Mouse (Mus musculus): ENCODE results near the gene Myh2. TPM values are rescaled to one million over a fixed set of nuclear protein-coding genes. Genes with fewer than 3 reads are reported as not detected.

Myh2 gene
- polyA plus RNA-seq, 1 experiment from 2014 or later = 0.05 TPM

GRCm38 (mm10) chr11:67163701-67164100 lies 7.1 kb upstream of the Myh2 start:
- H3K4me1 ChIP-seq = no peaks in the 10 kb centered on the region
- no peak overlapping the region for H3K9ac ChIP-seq
- ATAC-seq (ENCODE audit: low FRiP score) = no peak
- no peaks in the 10 kb centered on the region for H3K36me3 ChIP-seq (replicated peaks)
- no peak overlapping the region for H3K4me3 ChIP-seq (replicated peaks)
- no peaks in the 10 kb centered on the region for H3K9me3 ChIP-seq
- no peaks in the 10 kb centered on the region for H3K27me3 ChIP-seq
- H3K27ac ChIP-seq = no peak overlapping the region
- H3K4me2 ChIP-seq = no peak overlapping the region
- WGBS = 86% methylated on average over 4 of the region's 4 CpGs

DNA sequence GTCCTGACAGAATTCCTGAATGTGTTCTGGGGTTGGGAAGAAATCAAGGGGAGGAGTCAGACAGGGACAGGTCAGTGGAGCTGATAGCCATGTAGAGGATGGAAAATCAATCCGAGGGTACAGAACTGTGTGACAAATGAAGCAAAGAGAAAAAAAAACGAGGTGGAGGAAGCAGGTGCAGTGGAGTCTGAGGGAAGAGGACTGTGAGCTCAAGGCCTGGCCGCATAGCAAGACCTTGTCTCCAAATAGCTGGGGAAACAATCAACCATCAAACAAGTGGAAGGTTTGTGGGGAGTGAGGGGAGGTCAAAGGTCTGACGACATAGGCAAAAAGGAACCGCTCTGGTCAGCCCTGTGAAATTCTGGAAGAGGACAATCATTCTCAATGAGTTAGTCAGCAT lies 6.0 kb upstream of the Myh2 start:
- 69% methylated on average over 5 of the region's 5 CpGs for WGBS
- no peaks in the 10 kb centered on the region for H3K9me3 ChIP-seq
- H3K4me2 ChIP-seq = no peak overlapping the region
- H3K27ac ChIP-seq = no peak overlapping the region
- H3K9ac ChIP-seq = no peak overlapping the region
- H3K4me3 ChIP-seq (replicated peaks) = no peak overlapping the region
- H3K4me1 ChIP-seq = no peaks in the 10 kb centered on the region
- no peak for ATAC-seq (ENCODE audit: low FRiP score)
- H3K36me3 ChIP-seq (replicated peaks) = no peaks in the 10 kb centered on the region
- no peaks in the 10 kb centered on the region for H3K27me3 ChIP-seq

GRCm38 (mm10) chr11:67169301-67169700 lies 1.5 kb upstream of the Myh2 start:
- Histone ChIP-seq H3K4me3 (replicated peaks) (no peak overlapping the region), H3K36me3 (replicated peaks) (no peaks in the 10 kb centered on the region), H3K27me3 (no peaks in the 10 kb centered on the region), H3K27ac (no peak overlapping the region), H3K4me2 (no peak overlapping the region), H3K9ac (no peak overlapping the region), H3K4me1 (no peaks in the 10 kb centered on the region), H3K9me3 (no peaks in the 10 kb centered on the region)
- 73% methylated on average over 5 of the region's 5 CpGs for WGBS
- ATAC-seq (ENCODE audit: low FRiP score) = no peak

DNA sequence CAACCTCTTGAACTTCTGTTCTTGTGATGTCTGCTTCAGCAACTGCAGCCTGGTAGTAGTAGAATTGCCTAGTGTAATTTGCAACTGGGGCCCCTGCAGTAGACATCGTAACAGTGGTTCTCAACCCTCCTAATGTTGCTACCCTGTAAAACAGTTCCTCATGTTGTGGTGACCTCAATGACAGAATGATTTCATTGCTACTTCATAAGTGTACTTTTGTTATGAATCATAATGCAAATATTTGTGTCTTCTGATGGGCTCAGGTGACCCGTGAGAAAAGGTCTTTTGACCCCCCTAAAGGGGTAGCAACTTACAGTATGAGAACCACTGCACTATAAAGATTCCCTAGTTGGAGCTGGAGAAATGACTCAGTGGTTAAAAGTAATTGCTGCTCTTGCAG lies 1.6 kb downstream of the Myh2 start:
- Histone ChIP-seq H3K9me3 (no peaks in the 10 kb centered on the region), H3K36me3 (replicated peaks) (no peaks in the 10 kb centered on the region), H3K27ac (no peak overlapping the region), H3K4me2 (no peak overlapping the region), H3K9ac (no peak overlapping the region), H3K4me3 (replicated peaks) (no peak overlapping the region), H3K27me3 (no peaks in the 10 kb centered on the region), H3K4me1 (no peaks in the 10 kb centered on the region)
- WGBS = 91% methylated on average over 2 of the region's 2 CpGs
- ATAC-seq (ENCODE audit: low FRiP score) = no peak

DNA sequence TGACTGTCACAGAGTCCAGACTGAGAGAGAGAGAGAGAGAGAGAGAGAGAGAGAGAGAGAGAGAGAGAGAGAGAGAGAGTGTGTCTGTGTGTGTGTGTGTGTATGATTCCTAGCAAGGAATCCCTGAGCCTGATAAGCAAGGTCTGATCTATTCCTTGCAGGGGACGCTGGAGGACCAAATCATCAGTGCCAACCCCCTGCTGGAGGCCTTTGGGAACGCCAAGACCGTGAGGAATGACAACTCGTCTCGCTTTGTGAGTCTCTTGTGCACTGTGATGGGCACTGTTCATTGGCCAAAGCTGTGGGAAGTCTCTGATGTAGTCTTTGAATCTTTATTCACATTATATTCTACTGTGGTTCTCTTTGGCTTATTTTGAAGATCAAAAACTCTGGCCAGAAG lies 5.5 kb downstream of the Myh2 start:
- H3K4me1 ChIP-seq = no peaks in the 10 kb centered on the region
- 63% methylated on average over 5 of the region's 5 CpGs for WGBS
- H3K27ac ChIP-seq = no peak overlapping the region
- no peak overlapping the region for H3K4me2 ChIP-seq
- ATAC-seq (ENCODE audit: low FRiP score) = no peak
- H3K27me3 ChIP-seq = no peaks in the 10 kb centered on the region
- no peaks in the 10 kb centered on the region for H3K36me3 ChIP-seq (replicated peaks)
- no peaks in the 10 kb centered on the region for H3K9me3 ChIP-seq
- no peak overlapping the region for H3K4me3 ChIP-seq (replicated peaks)
- H3K9ac ChIP-seq = no peak overlapping the region

DNA sequence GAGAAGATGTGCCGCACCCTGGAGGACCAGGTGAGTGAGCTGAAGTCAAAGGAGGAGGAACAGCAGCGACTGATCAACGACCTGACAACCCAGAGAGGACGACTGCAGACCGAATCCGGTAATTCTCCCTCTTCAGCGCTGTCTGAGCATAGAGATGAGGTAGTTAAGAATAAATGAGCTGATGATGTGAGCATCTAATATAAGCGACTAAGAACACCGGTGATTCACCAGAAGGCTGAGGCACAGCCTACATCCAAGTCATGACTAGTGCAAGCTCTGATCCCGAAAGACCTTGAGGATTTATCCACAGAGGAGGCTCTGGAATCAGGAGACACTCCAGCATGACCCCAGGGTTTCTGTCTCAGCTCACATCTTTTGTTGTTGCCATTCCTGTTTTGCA lies 19.5 kb downstream of the Myh2 start:
- no peak overlapping the region for H3K9ac ChIP-seq
- H3K27me3 ChIP-seq = no peaks in the 10 kb centered on the region
- H3K4me2 ChIP-seq = no peak overlapping the region
- no peaks in the 10 kb centered on the region for H3K4me1 ChIP-seq
- no peak overlapping the region for H3K4me3 ChIP-seq (replicated peaks)
- H3K27ac ChIP-seq = no peak overlapping the region
- 85% methylated on average over 10 of the region's 10 CpGs for WGBS
- H3K36me3 ChIP-seq (replicated peaks) = no peaks in the 10 kb centered on the region
- no peaks in the 10 kb centered on the region for H3K9me3 ChIP-seq
- ATAC-seq (ENCODE audit: low FRiP score) = no peak

DNA sequence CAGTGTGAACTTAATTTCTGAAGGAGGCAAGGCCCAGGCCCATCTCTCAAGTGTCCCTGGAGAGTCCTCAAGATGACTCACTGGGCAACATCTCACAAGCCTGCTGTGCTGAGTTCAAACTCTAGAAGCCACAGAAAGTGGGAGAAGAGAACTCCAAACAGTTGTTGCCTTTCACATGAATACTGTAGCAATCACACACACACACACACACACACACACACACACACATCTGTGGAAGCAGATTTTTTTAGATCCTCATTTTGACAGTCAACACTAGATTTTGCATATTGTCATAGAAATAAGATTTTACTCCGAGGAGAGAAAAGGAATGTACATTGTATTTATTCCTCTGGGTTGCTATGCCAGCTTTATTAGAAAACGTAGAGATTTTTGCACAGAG lies 20.0 kb downstream of the Myh2 start:
- Histone ChIP-seq H3K9me3 (no peaks in the 10 kb centered on the region), H3K4me2 (no peak overlapping the region), H3K27me3 (no peaks in the 10 kb centered on the region), H3K4me1 (no peaks in the 10 kb centered on the region), H3K4me3 (replicated peaks) (no peak overlapping the region), H3K36me3 (replicated peaks) (no peaks in the 10 kb centered on the region), H3K27ac (no peak overlapping the region), H3K9ac (no peak overlapping the region)
- no peak for ATAC-seq (ENCODE audit: low FRiP score)
- WGBS = 85% methylated on average over 2 of the region's 2 CpGs

GRCm38 (mm10) chr11:67191496-67191895 lies 20.7 kb downstream of the Myh2 start:
- ATAC-seq (ENCODE audit: low FRiP score) = no peak
- H3K4me2 ChIP-seq = no peak overlapping the region
- H3K4me3 ChIP-seq (replicated peaks) = no peak overlapping the region
- no peaks in the 10 kb centered on the region for H3K4me1 ChIP-seq
- 89% methylated on average over 14 of the region's 14 CpGs for WGBS
- no peaks in the 10 kb centered on the region for H3K36me3 ChIP-seq (replicated peaks)
- no peak overlapping the region for H3K27ac ChIP-seq
- no peaks in the 10 kb centered on the region for H3K27me3 ChIP-seq
- H3K9ac ChIP-seq = no peak overlapping the region
- H3K9me3 ChIP-seq = no peaks in the 10 kb centered on the region

DNA sequence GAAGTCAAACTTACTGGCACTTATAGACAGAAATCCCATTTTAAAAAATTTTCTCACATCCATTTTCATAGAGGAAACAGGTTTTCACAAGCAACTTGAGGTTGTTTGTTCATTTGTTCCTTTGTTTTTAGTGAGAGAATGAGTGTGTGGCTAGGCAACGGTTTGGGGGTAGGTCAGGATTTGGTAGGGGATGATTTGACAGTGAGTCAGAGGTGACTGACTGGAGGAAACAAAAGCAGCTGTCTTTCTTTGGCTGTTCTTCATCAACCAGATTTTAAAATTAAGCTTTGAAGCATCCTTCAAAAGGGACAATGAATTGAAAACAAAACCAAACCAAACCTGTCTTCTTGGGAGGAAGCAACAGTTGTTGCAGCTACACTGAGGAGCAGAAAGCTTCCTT lies 28.5 kb downstream of the Myh2 start:
- Histone ChIP-seq H3K4me2 (no peak overlapping the region), H3K9me3 (no peaks in the 10 kb centered on the region), H3K27ac (no peak overlapping the region), H3K9ac (no peak overlapping the region), H3K36me3 (replicated peaks) (no peaks in the 10 kb centered on the region), H3K4me3 (replicated peaks) (no peak overlapping the region), H3K4me1 (no peaks in the 10 kb centered on the region), H3K27me3 (no peaks in the 10 kb centered on the region)
- whole genome bisulfite sequencing = 46% methylated on average over 1 of the region's 1 CpGs
- no peak for ATAC-seq (ENCODE audit: low FRiP score)

DNA sequence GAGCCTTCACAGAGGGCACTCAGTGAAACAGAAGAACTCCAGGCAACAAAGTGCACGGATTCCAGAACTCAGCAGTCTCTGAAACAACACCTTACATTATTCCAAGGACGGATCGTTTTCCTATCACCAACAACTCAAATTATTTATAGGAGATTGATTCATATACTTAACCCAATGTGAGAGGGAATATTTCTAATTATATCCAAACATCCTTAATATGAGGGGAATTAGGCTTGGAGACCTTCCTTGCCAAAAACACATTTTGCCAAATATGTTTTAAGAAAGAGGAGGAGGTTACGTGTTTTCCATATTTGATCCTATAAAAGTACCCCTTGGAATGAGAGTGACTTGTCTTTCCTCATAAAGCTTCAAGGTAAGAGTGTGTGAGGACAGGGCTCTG lies 28.9 kb downstream of the Myh2 start, which contains the start of gene Myh1:
Gene Myh1, plus strand, starts transcription at position 301 of the 400 bp plus-strand sequence.
- Histone ChIP-seq H3K27ac (no peak within 1 kb of the TSS), H3K27me3 (no peaks in the 10 kb centered on the region), H3K4me2 (no peak within 1 kb of the TSS), H3K9ac (no peak within 1 kb of the TSS), H3K36me3 (replicated peaks) (no peaks in the 10 kb centered on the region), H3K4me3 (replicated peaks) (no peak within 1 kb of the TSS), H3K9me3 (no peaks in the 10 kb centered on the region), H3K4me1 (no peaks in the 10 kb centered on the region)
- WGBS = 81% methylated on average over 4 of the region's 4 CpGs
- no peak for ATAC-seq (ENCODE audit: low FRiP score)

DNA sequence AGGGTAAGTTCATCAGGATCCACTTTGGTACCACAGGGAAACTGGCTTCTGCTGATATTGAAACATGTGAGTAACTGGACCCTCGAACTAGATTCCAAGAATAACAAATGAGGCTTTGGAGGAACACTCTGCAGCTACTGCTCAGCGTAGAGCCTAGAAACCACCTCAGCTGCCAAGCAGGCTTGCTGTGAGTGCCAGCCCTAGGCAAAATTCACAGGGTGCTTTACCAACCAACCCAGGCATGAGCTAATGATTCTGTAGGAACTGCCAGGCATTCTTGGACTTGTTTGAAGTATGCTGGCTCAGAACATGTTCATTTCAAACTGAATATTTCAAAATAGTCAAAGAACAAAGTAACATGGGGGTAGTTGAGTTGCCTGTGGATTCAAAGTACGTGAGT lies 33.9 kb downstream of the Myh2 start:
- H3K4me3 ChIP-seq (replicated peaks) = no peak overlapping the region
- H3K4me2 ChIP-seq = no peak overlapping the region
- no peaks in the 10 kb centered on the region for H3K4me1 ChIP-seq
- ATAC-seq (ENCODE audit: low FRiP score) = no peak
- H3K36me3 ChIP-seq (replicated peaks) = no peaks in the 10 kb centered on the region
- 77% methylated on average over 3 of the region's 3 CpGs for WGBS
- no peak overlapping the region for H3K9ac ChIP-seq
- no peak overlapping the region for H3K27ac ChIP-seq
- H3K9me3 ChIP-seq = no peaks in the 10 kb centered on the region
- no peaks in the 10 kb centered on the region for H3K27me3 ChIP-seq

DNA sequence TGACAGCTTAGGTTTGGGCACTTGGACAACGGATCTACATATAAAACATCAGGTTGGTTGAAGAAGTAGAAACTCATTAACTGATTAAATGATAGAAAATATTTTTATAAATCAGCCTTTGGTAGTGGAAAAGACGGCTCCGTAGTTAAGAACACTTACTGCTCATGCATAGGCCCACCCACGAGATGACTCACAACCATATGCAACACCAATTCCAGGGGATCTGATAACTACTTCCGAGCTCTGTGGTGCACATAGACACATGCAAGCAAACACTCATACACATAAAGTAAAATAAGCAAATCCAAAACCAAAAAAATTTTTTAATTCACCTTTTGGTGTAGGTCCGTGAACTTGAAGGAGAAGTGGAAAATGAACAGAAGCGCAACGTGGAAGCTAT lies 51.0 kb downstream of the Myh2 start:
- 95% methylated on average over 8 of the region's 8 CpGs for WGBS
- H3K27ac ChIP-seq = no peak overlapping the region
- no peak overlapping the region for H3K9ac ChIP-seq
- no peaks in the 10 kb centered on the region for H3K9me3 ChIP-seq
- H3K27me3 ChIP-seq = no peaks in the 10 kb centered on the region
- ATAC-seq (ENCODE audit: low FRiP score) = no peak
- no peak overlapping the region for H3K4me2 ChIP-seq
- no peak overlapping the region for H3K4me3 ChIP-seq (replicated peaks)
- H3K36me3 ChIP-seq (replicated peaks) = no peaks in the 10 kb centered on the region
- H3K4me1 ChIP-seq = no peaks in the 10 kb centered on the region

- Histone ChIP-seq H3K27ac (no peak overlapping the region), H3K9me3 (no peaks in the 10 kb centered on the region), H3K9ac (no peak overlapping the region), H3K4me1 (no peaks in the 10 kb centered on the region), H3K27me3 (no peaks in the 10 kb centered on the region), H3K4me2 (no peak overlapping the region), H3K36me3 (replicated peaks) (no peaks in the 10 kb centered on the region), H3K4me3 (replicated peaks) (no peak overlapping the region)
- 86% methylated on average over 3 of the region's 3 CpGs for WGBS
- no peak for ATAC-seq (ENCODE audit: low FRiP score)
Measured at GRCm38 (mm10) chr11:67224466-67224865, 53.6 kb downstream of the Myh2 start.

GRCm38 (mm10) chr11:67228731-67229130 lies 57.9 kb downstream of the Myh2 start:
- Histone ChIP-seq H3K27ac (no peak overlapping the region), H3K9me3 (no peaks in the 10 kb centered on the region), H3K4me3 (replicated peaks) (no peak overlapping the region), H3K4me1 (no peaks in the 10 kb centered on the region), H3K27me3 (no peaks in the 10 kb centered on the region), H3K9ac (no peak overlapping the region), H3K36me3 (replicated peaks) (no peaks in the 10 kb centered on the region), H3K4me2 (no peak overlapping the region)
- WGBS = 89% methylated on average over 3 of the region's 3 CpGs
- ATAC-seq (ENCODE audit: low FRiP score) = no peak
